Mouse (Mus musculus) myocyte (in vitro differentiated cells): ENCODE measurements around the gene Rccd1.

Experiments used
- CEBPB ChIP-seq: IDR thresholded peaks from 2 replicates; pipeline ENCODE4 v1.6.1; 2011; ENCODE audit warnings: mild to moderate bottlenecking, moderate library complexity; ENCODE audit not compliant: poor library complexity, insufficient read depth, severe bottlenecking
- E2F4 ChIP-seq: IDR thresholded peaks from one replicate; pipeline ENCODE4 v1.6.1; 2011; ENCODE audit warnings: mild to moderate bottlenecking, control low read depth, moderate library complexity; ENCODE audit not compliant: insufficient read depth
- MAX ChIP-seq: IDR thresholded peaks from one replicate; pipeline ENCODE4 v1.6.1; 2011; ENCODE audit warnings: low read depth, mild to moderate bottlenecking, control low read depth
- MYOD1 ChIP-seq, 3 experiments: IDR thresholded peaks; one replicate each; pipeline ENCODE4 v1.6.1; 2011; ENCODE audit warnings: control low read depth in 2 of 3, low read depth in 2 of 3, mild to moderate bottlenecking in 2 of 3, moderate library complexity in 1 of 3; ENCODE audit not compliant: insufficient read length in 2 of 3, control insufficient read depth in 1 of 3
- MYOG ChIP-seq, 3 experiments: IDR thresholded peaks; one replicate each; pipeline ENCODE4 v1.6.1; 2011; ENCODE audit warnings: control low read depth in 2 of 3, low read depth in 2 of 3, mild to moderate bottlenecking in 2 of 3; ENCODE audit not compliant: insufficient read length in 2 of 3, control insufficient read depth in 1 of 3, insufficient read depth in 1 of 3
- POLR2A ChIP-seq: IDR thresholded peaks from one replicate; pipeline ENCODE4 v1.6.1; 2011; ENCODE audit warnings: low read depth, mild to moderate bottlenecking, control low read depth, moderate library complexity; ENCODE audit not compliant: insufficient read length
- POLR2AphosphoS2 ChIP-seq: IDR thresholded peaks from one replicate; pipeline ENCODE4 v1.6.1; 2011; ENCODE audit warnings: low read depth, control low read depth; ENCODE audit not compliant: insufficient read length
- REST ChIP-seq: IDR thresholded peaks from one replicate; pipeline ENCODE4 v1.6.1; 2011; ENCODE audit warnings: mild to moderate bottlenecking, control low read depth, moderate library complexity; ENCODE audit not compliant: insufficient read depth, insufficient read length
- SRF ChIP-seq: IDR thresholded peaks from one replicate; pipeline ENCODE4 v1.6.1; 2011; ENCODE audit warnings: low read depth; ENCODE audit not compliant: control insufficient read depth, insufficient read length
- TCF12 ChIP-seq: IDR thresholded peaks from one replicate; pipeline ENCODE4 v1.6.1; 2011; ENCODE audit warnings: mild to moderate bottlenecking, control low read depth; ENCODE audit not compliant: poor library complexity, insufficient read depth, severe bottlenecking
- TCF3 ChIP-seq: IDR thresholded peaks from one replicate; pipeline ENCODE4 v1.6.1; 2011; ENCODE audit warnings: low read depth, control low read depth; ENCODE audit not compliant: insufficient read length
- USF1 ChIP-seq: IDR thresholded peaks from one replicate; pipeline ENCODE4 v1.6.1; 2011; ENCODE audit warnings: low read depth, mild to moderate bottlenecking, control low read depth, moderate library complexity

DNA sequence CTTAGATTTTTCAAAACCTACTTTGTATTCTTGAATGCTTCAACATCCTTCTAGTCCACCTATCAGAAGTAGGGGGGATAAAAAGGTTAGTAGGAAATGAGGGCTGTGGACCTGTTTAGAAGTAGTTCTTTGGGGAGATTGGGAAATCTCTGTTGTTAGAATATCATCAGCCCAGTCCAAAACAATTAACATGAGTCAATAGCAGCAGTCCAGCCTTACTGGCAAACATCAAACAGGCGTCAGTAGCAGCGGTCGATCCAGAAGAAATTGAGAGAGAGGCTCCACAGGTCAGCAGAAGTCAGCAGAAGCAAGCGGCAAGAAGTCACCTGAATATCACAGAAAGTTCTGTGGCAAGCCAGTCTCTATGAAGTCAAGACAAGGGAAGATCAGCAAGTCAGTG is 79.4 kb downstream of the Rccd1 start:
- TF ChIP-seq MAX (no peak), POLR2A (no peak), TCF12 (no peak), TCF3 (no peak), POLR2AphosphoS2 (no peak), MYOD1 (IDR thresholded peaks at IDR 0.05; ENCODE audit: control insufficient read depth in 1 of 3, insufficient read length in 2 of 3, low read depth in 2 of 3) (no peak), USF1 (no peak), MYOG (IDR thresholded peaks at IDR 0.05; ENCODE audit: control insufficient read depth in 1 of 3, insufficient read depth in 1 of 3, insufficient read length in 2 of 3, low read depth in 2 of 3) (no peak), E2F4 (no peak), CEBPB (no peak), REST (no peak), SRF (no peak)
